Mouse (Mus musculus): ENCODE results near the gene Dpep3.

The Dpep3 gene

GRCm38 (mm10) chr8:105975363-105975762, 3.9 kb downstream of the Dpep3 start:
- no peak for DNase-seq (ENCODE audit: low spot score in 2 of 2)

DNA sequence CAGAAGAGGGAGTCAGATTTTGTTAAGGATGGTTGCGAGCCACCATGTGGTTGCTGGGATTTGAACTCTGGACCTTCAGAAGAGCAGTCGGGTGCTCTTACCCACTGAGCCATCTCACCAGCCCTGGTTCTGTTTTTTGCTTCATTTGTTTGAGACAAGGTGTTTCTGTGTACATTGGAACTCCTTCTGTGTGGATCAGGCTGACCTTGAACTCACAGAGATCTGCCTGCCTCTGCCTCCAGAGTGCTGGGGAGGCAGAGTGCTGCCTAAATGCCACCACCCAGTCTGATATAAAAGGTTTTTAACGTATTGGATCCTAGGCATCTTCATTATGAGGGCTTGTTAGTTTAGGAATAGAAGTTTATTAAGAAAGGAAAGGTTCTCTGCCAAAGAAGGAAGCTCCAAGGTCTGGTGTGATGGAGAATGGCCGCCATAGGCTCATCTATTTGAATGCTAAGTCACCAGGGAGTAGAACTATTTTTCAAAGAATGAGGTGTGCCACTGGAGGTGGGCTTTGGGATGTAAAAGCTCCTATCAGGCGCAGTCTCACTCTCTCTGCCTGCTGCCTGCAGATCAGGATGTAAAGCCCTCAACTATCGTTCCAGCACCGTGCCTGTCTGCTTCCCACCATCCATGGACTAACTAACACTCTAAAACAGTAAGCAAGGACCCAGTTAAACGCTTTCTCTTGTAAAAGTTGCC, 8.1 kb downstream of the Dpep3 start:
- no peak for DNase-seq (ENCODE audit: low spot score in 2 of 2)

GRCm38 (mm10) chr8:105969367-105969766, 9.9 kb downstream of the Dpep3 start:
- no peak for DNase-seq (ENCODE audit: low spot score in 2 of 2)

DNA sequence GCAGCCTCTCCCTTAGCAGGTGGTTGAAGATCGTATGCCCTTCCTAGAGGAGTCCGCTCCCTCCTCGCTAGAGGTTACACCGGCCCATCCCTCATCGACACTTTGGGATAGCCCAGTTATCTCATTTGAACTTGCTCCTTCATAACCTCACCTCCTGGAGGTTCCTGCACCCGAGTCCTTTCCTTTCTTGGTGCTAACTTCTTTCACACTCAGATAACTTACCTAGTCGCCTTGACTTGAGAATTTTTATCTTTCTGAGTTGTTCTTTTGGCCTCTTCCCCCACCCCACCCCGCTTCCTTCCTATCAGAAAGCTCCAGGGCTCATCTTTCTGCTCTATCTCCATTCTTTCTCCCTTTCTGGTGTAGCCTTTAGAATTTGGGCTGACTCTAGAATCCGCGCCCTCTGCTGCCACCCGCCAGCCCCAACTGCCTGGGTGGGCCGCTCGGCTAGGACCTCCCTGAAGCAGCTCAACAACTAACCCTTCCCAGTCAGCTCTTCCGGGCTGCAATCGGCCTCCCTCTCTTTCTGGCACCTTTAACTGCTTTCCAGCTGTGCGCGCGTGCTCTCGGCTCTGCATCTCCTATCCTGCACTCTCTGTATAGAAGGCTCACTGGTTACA, 12.4 kb downstream of the Dpep3 start:
- peak in 1 of 2 experiments; percentile 29 for DNase-seq (ENCODE audit: low spot score in 2 of 2)

GRCm38 (mm10) chr8:105965905-105966341, 13.3 kb downstream of the Dpep3 start, which contains the start of gene Slc12a4:
Slc12a4 (minus strand) TSS chr8:105966097.
- peak in 1 of 2 experiments; percentile 58 for DNase-seq (ENCODE audit: low spot score in 2 of 2)

GRCm38 (mm10) chr8:105965266-105965904, 13.8 kb downstream of the Dpep3 start:
- DNase-seq (ENCODE audit: low spot score in 2 of 2) = peak in 1 of 2 experiments; percentile 31

- no peak for DNase-seq (ENCODE audit: low spot score in 2 of 2)
Observed at GRCm38 (mm10) chr8:105964506-105965265, 14.5 kb downstream of the Dpep3 start.

GRCm38 (mm10) chr8:105961536-105961935, 17.7 kb downstream of the Dpep3 start:
- DNase-seq (ENCODE audit: low spot score in 2 of 2) = no peak

- DNase-seq (ENCODE audit: low spot score in 2 of 2) = no peak
Observed at GRCm38 (mm10) chr8:105961101-105961500, 18.1 kb downstream of the Dpep3 start.

DNA sequence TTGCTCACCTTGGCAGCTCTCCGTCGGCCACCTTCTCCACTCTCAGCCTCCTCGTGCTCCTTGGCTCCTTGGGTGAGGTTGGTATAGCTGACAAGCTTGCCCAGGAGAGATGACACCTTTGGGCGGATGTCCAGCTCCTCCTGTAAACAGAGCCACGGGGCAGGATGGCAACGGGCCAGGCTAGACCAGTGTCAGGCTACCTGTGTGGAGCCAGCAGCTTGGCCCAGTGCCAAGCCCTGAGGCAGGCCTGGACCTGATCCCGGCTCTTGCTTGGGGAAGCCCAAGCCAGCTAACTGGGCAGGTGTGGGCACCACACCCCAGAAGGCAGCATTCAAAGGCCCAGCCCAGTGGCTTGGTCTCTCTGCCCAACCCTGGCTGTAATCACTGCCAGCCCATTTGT, 19.9 kb downstream of the Dpep3 start:
- DNase-seq (ENCODE audit: low spot score in 2 of 2) = peak in 1 of 2 experiments; percentile 62

GRCm38 (mm10) chr8:105957813-105958212, 21.4 kb downstream of the Dpep3 start:
- DNase-seq (ENCODE audit: low spot score in 2 of 2) = no peak

DNA sequence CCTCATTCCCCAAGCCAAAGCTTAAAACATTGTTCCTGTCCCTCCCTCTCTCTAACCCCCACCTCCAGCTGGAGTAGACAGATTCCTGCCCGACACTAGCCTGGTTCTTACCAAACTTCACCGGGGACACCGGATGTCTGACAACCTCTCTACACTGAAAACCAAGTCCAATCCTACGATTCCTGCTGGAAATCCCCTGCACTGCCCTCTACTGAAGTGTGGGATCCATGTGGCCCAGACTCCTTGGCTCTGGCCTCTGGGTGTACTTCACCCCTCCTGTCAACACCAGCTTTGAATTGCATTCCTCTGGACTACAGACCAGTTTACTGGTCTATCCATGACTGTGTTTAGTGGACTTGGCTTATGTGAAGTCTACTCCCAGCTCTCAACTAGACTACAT, 22.7 kb downstream of the Dpep3 start:
- no peak for DNase-seq (ENCODE audit: low spot score in 2 of 2)

DNA sequence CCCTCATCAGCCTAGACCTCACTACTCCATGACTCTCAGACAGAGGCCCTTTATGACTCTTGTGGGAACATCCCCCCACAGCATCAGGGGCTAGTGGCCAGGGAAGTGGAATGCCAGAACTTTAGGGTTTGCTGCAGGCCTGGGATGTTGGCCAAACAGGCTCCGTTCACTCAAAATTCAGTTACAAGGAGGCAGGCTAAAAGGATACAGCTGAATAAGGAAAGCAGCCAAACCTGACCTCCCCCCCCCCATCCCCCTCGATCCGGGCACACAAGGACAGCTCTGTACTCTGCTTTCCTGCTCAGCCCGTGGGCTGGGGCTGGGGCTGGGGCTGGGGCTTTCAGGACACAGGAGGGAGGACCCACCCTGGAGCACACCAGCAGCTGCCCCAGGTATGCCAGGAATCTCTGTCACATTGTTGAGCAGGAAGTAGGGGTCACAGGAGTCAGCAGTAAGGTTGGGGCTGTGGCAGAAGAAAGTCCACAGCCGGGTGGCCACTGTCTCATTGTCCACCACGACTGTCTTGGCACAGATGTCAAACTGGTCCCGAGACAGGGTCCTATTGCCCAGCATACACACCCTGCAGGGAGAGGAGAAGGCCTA, 28.1 kb downstream of the Dpep3 start:
- no peak for DNase-seq (ENCODE audit: low spot score in 2 of 2)

- peak in 1 of 2 experiments; percentile 59 for DNase-seq (ENCODE audit: low spot score in 2 of 2)
Observed at GRCm38 (mm10) chr8:105949350-105949749, 29.9 kb downstream of the Dpep3 start.

- no peak for DNase-seq (ENCODE audit: low spot score in 2 of 2)
Observed at GRCm38 (mm10) chr8:105943321-105943739, 35.9 kb downstream of the Dpep3 start, which contains the start of gene Lcat. Lcat (minus strand) TSS chr8:105943382.

DNA sequence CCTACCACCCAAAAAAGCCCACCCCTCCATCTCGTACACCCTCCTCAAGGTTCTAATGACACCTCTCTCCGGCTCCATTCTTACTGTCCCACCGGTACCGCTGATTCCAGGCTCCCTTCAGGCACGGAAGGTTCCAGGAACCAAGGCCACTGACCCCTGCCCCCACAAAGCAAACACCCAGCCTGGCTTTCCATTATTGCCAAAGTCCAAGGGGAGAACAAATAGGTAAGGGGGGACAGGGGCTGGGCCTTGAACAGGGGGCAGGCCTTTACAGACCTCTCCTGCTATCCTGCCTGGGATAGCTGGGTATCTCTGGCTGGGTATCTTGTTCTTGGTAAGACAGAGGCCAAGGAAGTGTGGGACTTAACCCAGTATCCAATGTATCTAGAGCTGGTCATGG, 36.7 kb downstream of the Dpep3 start:
- no peak for DNase-seq (ENCODE audit: low spot score in 2 of 2)

DNA sequence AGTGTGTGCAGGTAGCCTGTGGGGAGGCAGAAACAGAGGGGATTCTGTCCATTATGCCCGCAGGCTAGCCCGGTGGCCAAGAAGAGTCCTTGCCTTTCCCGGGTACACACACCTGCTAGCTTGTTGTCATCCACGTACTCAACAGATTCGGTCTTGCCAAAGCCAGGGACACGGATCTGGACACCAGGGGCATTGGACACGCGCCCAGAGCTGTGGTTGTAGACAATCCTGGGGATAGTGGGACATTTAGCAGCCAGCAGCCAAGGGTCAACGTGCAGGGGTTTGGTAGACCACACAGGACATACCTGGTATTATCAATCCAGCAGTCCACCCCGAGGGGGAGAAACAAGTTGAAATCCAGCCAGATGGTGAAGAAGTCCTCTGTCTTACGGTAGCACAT, 37.2 kb downstream of the Dpep3 start:
- DNase-seq (ENCODE audit: low spot score in 2 of 2) = no peak

DNA sequence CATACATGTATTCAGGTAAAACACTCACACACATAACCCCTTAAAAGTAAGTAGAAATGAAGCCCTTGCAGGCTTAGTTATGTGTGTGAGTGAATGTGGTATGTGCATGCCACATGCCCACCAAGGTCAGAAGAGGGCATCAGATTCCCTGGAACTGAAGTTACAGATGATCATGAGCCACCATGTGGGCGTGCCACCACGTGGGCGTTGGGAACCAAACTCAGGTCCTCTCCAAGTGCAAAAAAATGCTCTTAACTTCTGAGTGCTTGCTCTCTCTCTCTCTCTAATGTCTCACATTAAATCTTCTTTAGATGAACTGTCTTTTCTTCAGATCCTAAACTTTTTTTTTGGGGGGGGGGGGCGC, 40.9 kb downstream of the Dpep3 start, which contains the start of gene Psmb10:
Gene Psmb10, minus strand, starts transcription at position 139 of the 364 bp plus-strand sequence.
- no peak for DNase-seq (ENCODE audit: low spot score in 2 of 2)

GRCm38 (mm10) chr8:105937496-105938305, 41.5 kb downstream of the Dpep3 start:
- DNase-seq (ENCODE audit: low spot score in 2 of 2) = no peak

- peak; percentile 73 to 82 for DNase-seq (ENCODE audit: low spot score in 2 of 2)
Observed at GRCm38 (mm10) chr8:105936866-105937475, 42.3 kb downstream of the Dpep3 start.
